Mouse (Mus musculus): ENCODE measurements around the gene Sf3b6.

- peak; percentile 96 for TF ChIP-seq POLR2A (IDR thresholded peaks at IDR 0.05; ENCODE audit: borderline replicate concordance, control insufficient read depth, low read depth, low read length)
- TF ChIP-seq CTCF (IDR thresholded peaks at IDR 0.05; ENCODE audit: control insufficient read depth, insufficient read depth, low read length), result no peak
Measured at GRCm38 (mm10) chr12:4874161-4874927, 57.0 kb downstream of the Sf3b6 start, which contains the start of gene Mfsd2b.
